Mouse (Mus musculus) forebrain, embryonic 14.5 days (tissue): ENCODE results near the gene Ifitm5. TPM values are rescaled to one million over a fixed set of nuclear protein-coding genes. Genes with fewer than 3 reads are reported as not detected.

Source experiments
- ATAC-seq: fragments of 200-750 bp; cut with Nextera tagmentation; 2 replicates; pipeline ENCODE4 v1.8.0; 2017; ENCODE audit warnings: mild to moderate bottlenecking, moderate library complexity
- DNase-seq: peaks from one replicate; pipeline ENCODE4 v3.0.0-alpha.2; 2015; ENCODE audit warnings: low spot score
- H3K27ac ChIP-seq: fragments of 300-500 bp; sonication (generic); 2 replicates; pipeline ENCODE4 v1.5.1; 2014; ENCODE audit warnings: low read depth, mild to moderate bottlenecking, control low read depth, low read length, moderate library complexity
- H3K27me3 ChIP-seq: fragments of 300-500 bp; sonication (generic); replicated peaks from 2 replicates; pipeline ENCODE4 v1.6.1; 2014; ENCODE audit warnings: low read length, control low read depth, mixed read lengths; ENCODE audit not compliant: control insufficient read depth, insufficient read depth
- H3K36me3 ChIP-seq: fragments of 300-500 bp; sonication (generic); 2 replicates; pipeline ENCODE4 v1.6.1; 2014; ENCODE audit warnings: low read length, control low read depth; ENCODE audit not compliant: control insufficient read depth, insufficient read depth
- H3K4me1 ChIP-seq: fragments of 300-500 bp; sonication (generic); 2 replicates; pipeline ENCODE4 v1.6.1; 2014; ENCODE audit warnings: antibody characterized with exemption, low read length, control low read depth; ENCODE audit not compliant: control insufficient read depth, insufficient read depth
- H3K4me2 ChIP-seq: fragments of 300-500 bp; sonication (generic); 2 replicates; pipeline ENCODE4 v1.6.1; 2014; ENCODE audit warnings: mild to moderate bottlenecking, control low read depth, low read length
- H3K4me3 ChIP-seq: fragments of 300-500 bp; sonication (generic); 2 replicates; pipeline ENCODE4 v1.5.1; 2014; ENCODE audit warnings: low read depth, low read length, control low read depth
- H3K9ac ChIP-seq: fragments of 300-500 bp; sonication (generic); 2 replicates; pipeline ENCODE4 v1.6.1; 2014; ENCODE audit warnings: mild to moderate bottlenecking, low read length, control low read depth, moderate library complexity
- H3K9me3 ChIP-seq: fragments of 300-500 bp; sonication (generic); replicated peaks from 2 replicates; pipeline ENCODE4 v1.6.1; 2016; ENCODE audit warnings: low read length, control low read depth, mixed read lengths; ENCODE audit not compliant: control insufficient read depth
- WGBS: fragments of 180-500 bp; shearing (Covaris S2); extraction: QIAGEN DNeasy Blood & Tissue Kit; methylation state at CpG from one replicate; pipeline ENCODE4 v1.1.7; 2014; 5-methylcytosine and 5-hydroxymethylcytosine counted together
- polyA plus RNA-seq: library from polyadenylated mRNA; unstranded; fragments of >200 nt; fragmentation: Nextera tagmentation; extraction: Ambion mirVana; gene quantifications from 2 replicates; pipeline ENCODE4 v1.2.1, GENCODE M21; 2014

The Ifitm5 gene
- polyA plus RNA-seq, 1 experiment from 2014 or later, result not detected

- Histone ChIP-seq H3K4me2 (no peak overlapping the region), H3K27me3 (no peaks in the 10 kb centered on the region), H3K27ac (no peak overlapping the region), H3K36me3 (no peaks in the 10 kb centered on the region), H3K9ac (no peak overlapping the region), H3K4me1 (peaks cover 3% of the 10 kb centered on the region), H3K9me3 (no peaks in the 10 kb centered on the region), H3K4me3 (no peak overlapping the region)
- DNase-seq (no peak), ATAC-seq (no peak)
- 5% methylated on average over 14 of the region's 14 CpGs for WGBS
These were observed 17.9 kb upstream of the Ifitm5 start for GRCm38 (mm10) chr7:140967862-140968591.

DNA sequence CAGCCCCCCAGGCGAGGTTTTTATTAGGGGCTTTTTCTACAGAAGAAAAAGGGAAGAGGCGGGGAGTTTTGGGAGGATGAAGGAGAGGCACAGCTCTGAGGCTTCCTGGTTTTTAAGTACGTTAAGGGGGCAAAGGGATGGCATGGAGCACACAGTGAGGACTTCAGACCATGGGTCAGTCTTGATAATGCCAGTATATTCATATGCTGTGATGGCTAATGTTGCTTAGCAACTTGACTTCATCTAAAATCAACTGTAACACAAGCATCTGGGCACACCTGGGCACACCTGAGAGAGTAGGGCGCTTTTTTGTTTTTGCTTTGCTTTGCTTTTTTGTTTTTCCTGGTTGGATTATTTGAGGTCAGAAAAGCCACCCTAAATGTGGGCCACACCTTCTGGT is 16.8 kb upstream of the Ifitm5 start, which contains the start of gene Ifitm1:
Gene Ifitm1 (plus strand): TSS at position 301 of the 400 bp plus-strand sequence.
- H3K4me2 ChIP-seq, result no peak within 1 kb of the TSS
- ATAC-seq (no peak), DNase-seq (no peak)
- no peak within 1 kb of the TSS for H3K27ac ChIP-seq
- no peaks in the 10 kb centered on the region for H3K9me3 ChIP-seq
- H3K9ac ChIP-seq, result no peak within 1 kb of the TSS
- H3K4me3 ChIP-seq, result no peak within 1 kb of the TSS
- no peaks in the 10 kb centered on the region for H3K36me3 ChIP-seq
- H3K4me1 ChIP-seq, result peaks cover 3% of the 10 kb centered on the region
- 87% methylated on average over 4 of the region's 4 CpGs for WGBS
- no peaks in the 10 kb centered on the region for H3K27me3 ChIP-seq

DNA sequence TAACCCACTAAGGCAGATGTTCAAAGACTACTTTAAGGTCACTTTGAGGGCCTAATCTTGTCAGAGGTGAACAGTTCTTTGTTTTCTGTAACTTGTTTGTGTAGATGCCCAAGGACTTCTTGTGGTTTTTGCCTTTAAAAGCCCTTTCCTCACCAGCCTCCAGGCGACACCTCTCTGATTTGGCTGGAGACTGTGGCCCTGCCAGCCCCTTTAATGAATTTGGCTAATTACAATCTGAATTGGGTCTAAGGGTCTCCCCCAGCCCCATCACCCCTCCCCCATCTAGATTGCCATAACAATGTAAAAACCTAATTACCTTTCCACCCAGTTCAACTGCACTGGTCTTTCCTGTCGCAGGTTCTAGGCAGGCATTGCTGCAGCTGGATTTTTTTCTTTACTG is 12.6 kb upstream of the Ifitm5 start:
- no peak overlapping the region for H3K4me2 ChIP-seq
- H3K27me3 ChIP-seq, result no peaks in the 10 kb centered on the region
- no peak overlapping the region for H3K9ac ChIP-seq
- H3K27ac ChIP-seq, result no peak overlapping the region
- ATAC-seq, result no peak
- H3K9me3 ChIP-seq, result no peaks in the 10 kb centered on the region
- H3K36me3 ChIP-seq, result no peaks in the 10 kb centered on the region
- no peak for DNase-seq
- 21% methylated on average over 2 of the region's 2 CpGs for WGBS
- no peak overlapping the region for H3K4me3 ChIP-seq
- peaks cover 6% of the 10 kb centered on the region; the same call in 1 of the 2 replicates for H3K4me1 ChIP-seq

- H3K27me3 ChIP-seq, result no peaks in the 10 kb centered on the region
- no peak overlapping the region for H3K27ac ChIP-seq
- no peak for DNase-seq
- no peaks in the 10 kb centered on the region for H3K9me3 ChIP-seq
- H3K36me3 ChIP-seq, result no peaks in the 10 kb centered on the region
- no peak for ATAC-seq
- WGBS, result 44% methylated on average over 2 of the region's 2 CpGs
- no peak overlapping the region for H3K4me2 ChIP-seq
- H3K9ac ChIP-seq, result no peak overlapping the region
- no peak overlapping the region for H3K4me3 ChIP-seq
- H3K4me1 ChIP-seq, result peaks cover 5% of the 10 kb centered on the region; the same call in 1 of the 2 replicates
These were observed 11.3 kb upstream of the Ifitm5 start for GRCm38 (mm10) chr7:140961416-140961815.

GRCm38 (mm10) chr7:140960026-140960425 is 9.9 kb upstream of the Ifitm5 start:
- WGBS, result 36% methylated on average over 5 of the region's 5 CpGs
- Histone ChIP-seq H3K9ac (no peak overlapping the region), H3K27me3 (no peaks in the 10 kb centered on the region), H3K4me3 (no peak overlapping the region), H3K9me3 (no peaks in the 10 kb centered on the region), H3K27ac (no peak overlapping the region), H3K4me2 (no peak overlapping the region), H3K4me1 (peaks cover 8% of the 10 kb centered on the region; the same call in 1 of the 2 replicates), H3K36me3 (no peaks in the 10 kb centered on the region)
- DNase-seq (no peak), ATAC-seq (no peak)

DNA sequence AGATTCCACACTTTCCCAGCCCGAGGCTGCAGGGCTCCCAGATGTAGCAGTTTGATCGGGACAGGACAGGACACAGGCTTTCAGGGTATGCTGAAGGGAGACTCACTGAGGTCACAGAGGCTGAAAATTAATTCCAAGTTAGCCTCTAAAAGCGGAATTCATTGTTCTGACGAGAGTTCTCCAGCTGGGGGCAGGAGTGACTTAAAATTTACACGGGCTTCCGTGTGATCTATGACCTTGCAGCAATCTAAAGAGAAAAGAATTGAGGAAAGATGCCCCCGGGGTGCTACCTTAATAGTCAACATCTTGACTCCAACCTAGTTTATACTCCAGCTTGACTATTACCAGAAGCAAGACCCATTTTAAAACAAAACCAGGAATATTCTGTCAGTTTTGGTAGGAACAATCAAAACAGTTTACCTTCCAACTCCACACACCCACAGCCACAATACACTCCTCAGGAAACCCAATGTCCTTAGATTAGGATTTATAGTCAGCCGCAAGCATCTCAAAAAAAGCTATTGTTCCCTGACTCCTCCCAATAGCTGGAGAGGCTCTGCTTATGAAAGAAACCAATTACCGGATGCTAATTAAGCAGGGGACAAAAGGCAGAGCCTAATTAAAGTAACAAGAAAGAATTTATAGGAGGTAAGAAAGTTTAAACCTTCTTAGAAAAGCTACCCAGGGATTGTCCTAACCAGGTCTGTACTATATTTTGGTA is 9.2 kb upstream of the Ifitm5 start:
- peaks cover 12% of the 10 kb centered on the region; the same call in 1 of the 2 replicates for H3K4me1 ChIP-seq
- no peak overlapping the region for H3K9ac ChIP-seq
- no peaks in the 10 kb centered on the region for H3K9me3 ChIP-seq
- no peak overlapping the region for H3K27ac ChIP-seq
- no peaks in the 10 kb centered on the region for H3K36me3 ChIP-seq
- no peak overlapping the region for H3K4me2 ChIP-seq
- ATAC-seq, result no peak
- 2% methylated on average over 9 of the region's 9 CpGs for WGBS
- no peaks in the 10 kb centered on the region for H3K27me3 ChIP-seq
- H3K4me3 ChIP-seq, result no peak overlapping the region
- DNase-seq, result peak; percentile 63

GRCm38 (mm10) chr7:140956556-140956869 is 6.4 kb upstream of the Ifitm5 start:
- Histone ChIP-seq H3K27me3 (no peaks in the 10 kb centered on the region), H3K9me3 (no peaks in the 10 kb centered on the region), H3K27ac (no peak overlapping the region), H3K9ac (no peak overlapping the region), H3K4me1 (peaks cover 12% of the 10 kb centered on the region; the same call in 1 of the 2 replicates), H3K4me2 (no peak overlapping the region), H3K36me3 (no peaks in the 10 kb centered on the region), H3K4me3 (no peak overlapping the region)
- no peak for DNase-seq
- WGBS, result 68% methylated on average over 6 of the region's 6 CpGs
- ATAC-seq, result no peak

DNA sequence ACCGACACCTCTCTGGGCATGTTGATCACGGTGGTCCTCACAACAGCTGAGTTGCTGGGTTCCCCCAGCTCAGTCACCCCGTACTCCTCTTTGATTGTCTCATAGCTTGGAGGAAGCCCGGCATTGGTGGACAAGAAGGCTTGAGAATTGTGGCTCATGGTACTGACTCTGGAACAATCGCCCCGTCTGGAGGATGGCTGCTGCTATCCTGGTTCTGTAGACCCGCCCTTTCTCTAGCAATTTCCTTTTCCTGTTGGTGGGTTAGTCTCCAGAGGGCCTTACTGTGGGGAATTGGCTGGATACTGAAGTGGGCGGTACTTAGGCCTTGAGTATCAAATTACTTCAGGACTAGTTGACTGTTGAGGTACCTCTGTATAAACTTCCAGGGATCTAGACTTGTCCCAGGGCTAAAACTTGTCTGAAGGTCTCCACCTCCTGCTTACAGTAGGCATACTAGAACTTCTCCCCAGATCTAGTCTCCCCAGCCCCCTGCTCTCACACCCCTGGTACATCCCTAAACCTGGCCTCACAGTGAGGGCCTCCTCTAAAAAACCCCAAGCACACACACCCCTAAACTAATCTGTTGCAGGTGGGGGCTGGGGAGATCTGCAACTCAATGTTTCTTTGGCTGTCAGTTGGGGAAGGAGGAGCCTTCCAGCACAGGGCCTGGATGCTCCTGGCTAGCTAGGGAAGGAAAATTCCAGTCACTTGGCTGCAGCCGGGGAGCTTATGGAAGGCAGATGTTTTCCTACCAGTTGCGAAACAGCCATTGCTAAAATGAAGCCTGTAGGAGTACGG is 5.9 kb upstream of the Ifitm5 start, which contains the start of the genes Gm45717 and Ifitm2:
Gene Gm45717 (minus strand): TSS at position 180 of the 798 bp plus-strand sequence.
Gene Ifitm2 (minus strand): TSS at position 230 of the 798 bp plus-strand sequence.
- H3K27ac ChIP-seq, result 0 out of 2 replicates have a peak within 1 kb of the TSS, but pooled peaks have one; percentile 27
- peak within 1 kb of the TSS; percentile 49 for H3K4me2 ChIP-seq
- ATAC-seq (peak; percentile 68), DNase-seq (peak; percentile 67)
- no peaks in the 10 kb centered on the region for H3K36me3 ChIP-seq
- WGBS, result 32% methylated on average over 11 of the region's 11 CpGs
- H3K4me1 ChIP-seq, result peaks cover 12% of the 10 kb centered on the region; the same call in 1 of the 2 replicates
- peak within 1 kb of the TSS; percentile 25 for H3K4me3 ChIP-seq
- H3K9ac ChIP-seq, result peak within 1 kb of the TSS; percentile 43; the same call in 1 of the 2 replicates
- H3K27me3 ChIP-seq, result no peaks in the 10 kb centered on the region
- no peaks in the 10 kb centered on the region for H3K9me3 ChIP-seq
